Mouse (Mus musculus) brain, embryonic 14.5 days (tissue): ENCODE measurements at regions not wholly inside any gene's neighbourhood (a gene's known extent, or its start where the extent isn't known, plus 50 kb on each side); places are given as distances from the start of the nearest gene placed in this dataset.

Experiments used
- CTCF ChIP-seq: fragments of 200-500 bp; IDR thresholded peaks from 2 replicates; pipeline ENCODE4 v1.5.1; 2012; ENCODE audit warnings: inconsistent platforms, mild to moderate bottlenecking, moderate library complexity, borderline replicate concordance; ENCODE audit not compliant: insufficient read depth, insufficient read length; ENCODE audit errors: extremely low read depth
- POLR2A ChIP-seq: fragments of 200-500 bp; IDR thresholded peaks from 2 replicates; pipeline ENCODE4 v1.6.1; 2012; ENCODE audit warnings: mild to moderate bottlenecking, inconsistent platforms, borderline replicate concordance; ENCODE audit not compliant: poor library complexity, insufficient read depth, insufficient read length, severe bottlenecking; ENCODE audit errors: extremely low read depth

DNA sequence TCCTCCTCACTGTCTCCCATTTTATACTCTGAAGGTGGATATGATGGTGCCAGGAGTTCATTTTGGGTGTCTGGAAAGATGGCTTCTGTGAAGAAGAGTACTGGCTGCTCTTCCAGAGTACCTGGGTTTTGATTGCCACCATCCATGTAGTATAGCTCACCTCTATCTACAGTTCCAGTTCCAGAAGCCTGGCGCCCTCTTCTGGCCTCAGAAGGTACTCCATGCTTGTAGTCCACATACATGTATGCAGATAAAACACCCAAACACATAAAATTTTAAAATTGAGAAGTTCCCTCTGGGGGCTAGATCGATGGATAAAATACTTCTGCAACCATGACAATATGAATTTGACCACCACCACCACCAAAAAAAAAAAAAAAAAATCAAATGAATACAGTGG lies 128.4 kb upstream of the Pkdcc start:
- TF ChIP-seq CTCF (peak; percentile 30; the same call in 1 of the 2 replicates), POLR2A (no peak)
